Mouse (Mus musculus) gastrocnemius, adult 8-10 months (tissue): ENCODE measurements around the gene Fam83c. TPM values are rescaled to one million over a fixed set of nuclear protein-coding genes. Genes with fewer than 3 reads are reported as not detected.

Experiments used
- DNase-seq, 2 experiments: peaks; one replicate each; pipeline ENCODE4 v3.0.0; 2022; ENCODE audit warnings: low spot score in 2 of 2
- total RNA-seq, 4 experiments: library from RNA; stranded (reverse); gene quantifications; 2 replicates each; pipeline ENCODE4 v1.2.4; 2022

Fam83c gene
- total RNA-seq, 4 experiments from 2014 or later = not detected

- peak; percentile 70 to 76 for DNase-seq
Measured at GRCm38 (mm10) chr2:155826630-155827424, 7.8 kb downstream of the Fam83c start, which contains the start of gene Eif6. Gene Eif6 (minus strand): TSS chr2:155826925.

GRCm38 (mm10) chr2:155825904-155826629 lies 8.6 kb downstream of the Fam83c start:
- DNase-seq = no peak

- DNase-seq = no peak
Measured at GRCm38 (mm10) chr2:155823722-155824121, 10.9 kb downstream of the Fam83c start.

- DNase-seq = no peak
Measured at GRCm38 (mm10) chr2:155820779-155821178, 13.9 kb downstream of the Fam83c start.

- no peak for DNase-seq
Measured at GRCm38 (mm10) chr2:155819449-155820251, 15.0 kb downstream of the Fam83c start.

GRCm38 (mm10) chr2:155819392-155819448 lies 15.4 kb downstream of the Fam83c start, which contains the start of gene BC029722:
Gene BC029722 (minus strand): TSS chr2:155819426.
- DNase-seq = no peak

- DNase-seq = peak; percentile 95 to 97
Measured at GRCm38 (mm10) chr2:155818596-155819391, 15.9 kb downstream of the Fam83c start.

- DNase-seq = peak in 1 of 2 experiments; percentile 42
Measured at GRCm38 (mm10) chr2:155817301-155818245, 17.1 kb downstream of the Fam83c start.

- no peak for DNase-seq
Measured at GRCm38 (mm10) chr2:155816179-155816578, 18.5 kb downstream of the Fam83c start.

- no peak for DNase-seq
Measured at GRCm38 (mm10) chr2:155814829-155815228, 19.8 kb downstream of the Fam83c start.

- DNase-seq = no peak
Measured at GRCm38 (mm10) chr2:155812637-155813036, 22.0 kb downstream of the Fam83c start.

GRCm38 (mm10) chr2:155811821-155812396 lies 22.7 kb downstream of the Fam83c start:
- peak; percentile 65 to 73 for DNase-seq

- no peak for DNase-seq
Measured at GRCm38 (mm10) chr2:155809620-155810019, 25.0 kb downstream of the Fam83c start.

GRCm38 (mm10) chr2:155807408-155807807 lies 27.2 kb downstream of the Fam83c start:
- no peak for DNase-seq

GRCm38 (mm10) chr2:155806548-155806947 lies 28.1 kb downstream of the Fam83c start:
- no peak for DNase-seq

- no peak for DNase-seq
Measured at GRCm38 (mm10) chr2:155805925-155806255, 28.8 kb downstream of the Fam83c start.

- peak; percentile 45 to 56 for DNase-seq
Measured at GRCm38 (mm10) chr2:155805231-155805924, 29.3 kb downstream of the Fam83c start.

- DNase-seq = no peak
Measured at GRCm38 (mm10) chr2:155804053-155804452, 30.6 kb downstream of the Fam83c start.

- DNase-seq = no peak
Measured at GRCm38 (mm10) chr2:155802761-155803160, 31.9 kb downstream of the Fam83c start.
